Mouse (Mus musculus) heart, postnatal 14 days (tissue): ENCODE measurements around the gene Traf1. TPM values are rescaled to one million over a fixed set of nuclear protein-coding genes. Genes with fewer than 3 reads are reported as not detected.

ENCODE experiments used
- DNase-seq, 2 experiments: peaks; one replicate each; pipeline ENCODE4 v3.0.0; 2021 to 2022
- intact Hi-C: fragments of 180-260 bp; cut with DNase I; formaldehyde crosslinking; loops from one replicate; pipeline ENCODE4 v1.15.1; 2025
- total RNA-seq, 2 experiments: library from RNA; stranded (reverse); gene quantifications; 2 replicates each; pipeline ENCODE4 v1.2.3; 2021

Traf1 gene
- total RNA-seq, 2 experiments from 2014 or later, result 1.3 to 1.7 TPM

- DNase-seq, result no peak
- intact Hi-C loops, result no loop called here
Observed at GRCm38 (mm10) chr2:34946046-34946445, 15.5 kb downstream of the Traf1 start.

DNA sequence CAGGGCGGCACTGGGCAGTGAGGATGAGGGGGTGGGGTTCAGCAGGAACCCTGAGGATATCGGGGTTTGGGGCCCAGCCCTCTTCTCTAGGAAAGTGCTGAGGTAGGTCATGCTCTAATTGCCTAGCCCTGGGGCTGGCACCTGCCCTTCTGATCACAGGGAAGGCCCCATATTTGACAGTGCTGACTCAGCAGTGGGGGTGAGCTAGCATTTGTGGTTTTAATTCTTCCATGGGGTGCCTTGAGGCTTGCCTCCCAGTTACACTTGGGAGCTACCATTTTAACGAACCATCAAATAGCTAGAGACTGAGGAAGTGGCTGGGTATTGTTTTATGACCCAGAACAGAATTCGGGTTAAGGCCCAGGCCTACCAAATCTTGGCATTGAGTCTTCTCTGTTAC, 16.0 kb downstream of the Traf1 start:
- DNase-seq, result no peak
- intact Hi-C loops, result no loop called here

DNA sequence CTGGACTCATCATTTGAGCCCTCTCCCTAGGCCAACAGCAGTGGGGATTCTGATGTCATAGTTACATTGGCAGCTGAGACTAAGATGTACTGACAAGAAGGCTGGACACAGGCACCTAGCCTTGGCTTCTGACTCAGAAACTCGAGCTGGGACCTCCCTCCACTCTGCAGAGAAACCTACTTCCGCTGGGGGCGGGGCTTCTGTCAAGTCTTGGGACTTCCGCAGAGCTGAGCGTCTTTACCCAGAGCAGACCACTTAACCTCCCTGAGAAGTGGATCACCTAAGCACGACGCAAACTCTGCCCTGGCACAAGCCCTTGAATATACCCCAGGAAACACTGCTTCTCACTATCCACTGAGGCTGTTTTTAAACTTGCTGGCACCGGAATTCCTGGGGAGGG, 16.8 kb downstream of the Traf1 start:
- intact Hi-C loops, result no loop called here
- peak; percentile 61 to 70 for DNase-seq

DNA sequence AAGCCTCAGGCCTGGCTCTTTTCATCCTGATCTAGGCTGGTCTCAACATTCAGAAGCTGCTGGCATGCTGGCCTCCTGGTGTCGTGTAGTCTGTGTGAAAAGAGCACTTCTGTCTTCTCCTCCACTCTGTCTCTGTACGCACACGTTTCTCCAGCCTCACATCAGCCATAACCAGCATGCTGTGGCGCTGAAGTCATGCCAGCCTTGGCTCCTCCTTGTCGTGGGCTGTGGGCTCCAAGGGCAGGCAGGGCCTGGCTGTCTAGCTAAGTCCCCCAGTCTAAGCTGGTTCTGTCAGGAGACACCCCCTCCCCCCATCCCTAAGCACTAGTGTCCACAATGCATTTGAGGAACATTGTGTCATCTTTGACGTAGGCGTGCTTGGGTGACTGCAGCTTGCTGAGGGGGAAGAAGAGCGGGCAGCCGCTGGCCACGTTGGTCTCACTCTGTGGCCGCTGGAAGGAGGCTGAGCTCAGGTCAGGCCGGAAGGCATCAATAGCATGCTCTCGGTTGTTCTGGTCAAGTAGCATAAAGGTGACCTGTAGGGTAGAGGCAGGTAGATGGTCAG, 17.9 kb downstream of the Traf1 start:
- DNase-seq, result no peak
- intact Hi-C loops, result no loop called here

GRCm38 (mm10) chr2:34941061-34941675, 20.4 kb downstream of the Traf1 start:
- intact Hi-C loops, result no loop called here
- no peak for DNase-seq

DNA sequence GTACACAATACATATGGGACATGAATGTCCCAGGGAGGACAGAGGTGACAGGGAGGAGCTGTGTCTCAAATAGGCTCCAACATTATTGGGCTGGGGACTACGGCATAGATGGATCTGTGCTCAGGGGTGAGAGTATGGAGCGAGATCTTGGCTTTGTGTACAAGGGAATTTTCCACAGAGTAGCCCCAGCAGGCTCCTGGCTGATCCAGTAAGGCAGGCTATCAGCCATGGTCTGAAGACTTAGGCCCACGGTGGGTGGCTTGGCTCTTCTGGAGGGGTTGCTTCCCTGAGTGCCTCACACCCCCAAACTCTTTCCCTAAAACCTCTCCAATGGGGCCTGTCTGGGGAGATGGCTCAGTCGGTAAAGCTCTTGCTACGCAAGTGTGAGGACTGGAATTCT, 21.3 kb downstream of the Traf1 start:
- no peak for DNase-seq
- intact Hi-C loops, result no loop called here

GRCm38 (mm10) chr2:34938269-34939208, 23.0 kb downstream of the Traf1 start:
- intact Hi-C loops, result no loop called here

DNA sequence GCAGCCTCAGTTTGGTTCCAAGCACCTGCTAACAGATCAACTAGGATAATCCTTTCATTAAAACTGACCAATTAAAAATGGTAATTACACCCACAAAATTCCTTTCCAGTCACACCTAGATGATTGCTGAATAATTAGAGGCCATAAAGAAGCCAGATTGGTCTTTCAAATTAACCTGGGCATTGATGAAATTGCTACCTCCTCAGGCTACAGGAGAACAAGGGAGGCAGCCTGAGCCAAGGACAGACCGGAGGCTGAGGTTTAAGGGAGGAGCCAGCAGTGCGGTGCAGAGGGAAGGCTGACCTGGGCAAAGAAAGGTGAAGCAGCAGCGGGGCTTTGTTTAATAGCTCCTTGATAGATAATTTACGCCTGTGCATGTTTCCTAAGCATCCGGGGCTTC, 24.1 kb downstream of the Traf1 start:
- intact Hi-C loops, result no loop called here

More at GRCm38 (mm10) chr2:34938269-34939208, 23.0 kb downstream of the Traf1 start:
- peak; percentile 35 to 50 for DNase-seq

GRCm38 (mm10) chr2:34927320-34927719, 34.3 kb downstream of the Traf1 start:
- intact Hi-C loops, result no loop called here
- no peak for DNase-seq

More for the DNA sequence above, 24.1 kb downstream of the Traf1 start:
- DNase-seq, result no peak

GRCm38 (mm10) chr2:34922729-34923128, 38.8 kb downstream of the Traf1 start:
- no peak for DNase-seq
- intact Hi-C loops, result no loop called here

- intact Hi-C loops, result no loop called here
- no peak for DNase-seq
Observed at GRCm38 (mm10) chr2:34920144-34920543, 41.4 kb downstream of the Traf1 start.

- no peak for DNase-seq
- intact Hi-C loops, result no loop called here
Observed at GRCm38 (mm10) chr2:34915103-34915502, 46.5 kb downstream of the Traf1 start.

DNA sequence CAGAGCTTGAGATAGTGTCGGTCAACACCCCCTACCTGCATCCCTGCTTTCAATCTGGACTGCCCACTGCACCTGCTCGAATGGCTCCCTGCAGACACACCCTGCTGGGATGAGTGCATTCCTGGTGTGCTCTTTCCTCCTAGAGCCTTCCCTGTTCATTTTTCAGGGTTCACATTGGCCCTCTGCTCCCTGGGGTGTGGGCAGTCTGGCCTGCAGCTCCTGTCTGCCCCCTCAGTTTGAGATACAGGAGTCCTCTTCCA, 46.8 kb downstream of the Traf1 start:
- no peak for DNase-seq
- intact Hi-C loops, result no loop called here

- intact Hi-C loops, result no loop called here
- DNase-seq, result peak; percentile 45 to 60
Observed at GRCm38 (mm10) chr2:34914069-34914822, 47.3 kb downstream of the Traf1 start.

DNA sequence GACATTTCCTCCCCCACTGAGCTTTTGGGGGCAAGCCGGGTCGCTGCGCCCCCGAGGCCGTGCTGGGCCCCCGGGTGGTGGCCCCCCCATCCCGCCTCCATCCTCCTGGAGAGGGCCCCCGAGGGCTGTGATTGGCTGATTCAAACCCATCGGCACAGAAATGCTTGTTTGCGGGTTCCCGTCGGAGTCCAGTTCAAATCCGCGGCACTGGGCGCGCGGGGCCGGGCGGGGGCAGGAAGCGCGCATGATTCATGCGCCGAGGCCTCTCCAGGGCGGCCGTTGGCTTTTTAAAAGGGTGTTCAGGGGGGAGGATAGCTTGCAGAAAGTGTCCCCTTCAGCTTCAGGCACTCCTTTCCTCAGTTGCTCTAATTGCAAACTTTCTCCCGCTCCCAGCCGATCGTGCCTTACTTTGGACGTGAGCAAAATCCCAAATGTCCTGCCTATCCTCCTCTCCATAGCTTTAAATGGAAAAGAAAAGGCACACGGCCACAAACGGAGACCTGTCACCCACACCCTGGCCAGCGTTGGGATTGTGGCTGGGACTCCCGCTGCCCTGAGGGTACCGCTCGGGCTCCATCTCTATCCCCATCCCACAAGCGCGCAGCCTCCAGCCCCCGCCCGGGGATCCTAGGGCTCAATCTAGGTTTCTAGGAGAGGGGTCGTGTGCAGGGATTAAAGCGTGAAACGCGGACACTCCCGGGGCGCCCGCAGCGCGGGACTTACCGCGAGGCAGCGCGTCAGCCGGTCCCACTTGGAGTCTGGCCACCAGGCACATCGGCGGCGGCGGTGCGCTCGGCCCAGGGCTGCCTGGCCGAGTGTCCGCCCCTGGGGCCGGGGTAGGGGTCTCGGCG, 48.1 kb downstream of the Traf1 start, which contains the start of gene Phf19:
Phf19 (minus strand) TSS at position 809 of the 851 bp plus-strand sequence.
- intact Hi-C loops, result no loop called here

GRCm38 (mm10) chr2:34912613-34913012, 49.0 kb downstream of the Traf1 start:
- intact Hi-C loops, result no loop called here
- no peak for DNase-seq

More for the DNA sequence above, 48.1 kb downstream of the Traf1 start, which contains the start of gene Phf19:
- peak; percentile 51 to 58 for DNase-seq

GRCm38 (mm10) chr2:34911871-34912270, 49.7 kb downstream of the Traf1 start:
- intact Hi-C loops, result no loop called here
- no peak for DNase-seq

GRCm38 (mm10) chr2:34909719-34910118, 51.9 kb downstream of the Traf1 start:
- intact Hi-C loops, result loop anchor here (10.0 kb wide), 1 partner anchor 195 kb away; the partner anchor contains the start of genes AI182371 and Cntrl
- no peak for DNase-seq

DNA sequence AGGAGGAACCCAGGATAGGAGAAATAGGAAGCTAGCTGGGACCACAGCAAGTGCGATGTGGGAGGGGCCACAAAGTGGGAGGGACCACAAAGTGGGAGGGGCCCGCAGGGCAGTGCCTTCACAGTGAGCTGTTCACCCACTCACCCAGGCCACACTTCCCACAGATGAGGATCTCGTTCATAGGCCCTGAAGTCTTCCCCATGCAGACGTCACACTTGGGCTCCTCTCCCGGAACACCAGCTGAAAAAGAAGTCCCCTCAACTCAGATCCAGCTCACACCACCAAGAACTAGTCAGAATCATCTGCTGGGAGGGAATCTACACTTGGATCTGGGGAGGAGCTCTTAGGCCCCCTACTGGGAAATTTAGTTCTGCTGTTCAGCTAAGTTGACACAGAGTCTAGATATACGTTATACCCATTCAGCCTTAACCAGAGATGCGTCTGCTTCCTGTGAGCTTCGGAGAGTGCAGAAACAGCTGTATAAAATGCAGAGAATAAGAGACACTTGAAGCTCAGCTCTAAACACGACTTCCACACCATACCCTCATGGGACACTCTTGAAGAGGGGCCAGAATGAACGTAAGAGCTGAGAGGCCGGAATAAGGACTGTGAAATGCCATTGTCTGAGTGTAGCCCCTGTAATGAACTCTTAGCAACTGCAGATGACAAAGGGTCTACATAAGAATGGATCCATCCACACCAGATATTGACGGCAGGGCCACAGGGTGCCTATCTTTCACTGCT, 54.5 kb downstream of the Traf1 start:
- peak; percentile 61 to 73 for DNase-seq
- intact Hi-C loops, result loop anchor here (10.0 kb wide), 1 partner anchor 198 kb away; the partner anchor contains the start of genes AI182371 and Cntrl
